Mouse (Mus musculus) olfactory bulb, adult 2 months (tissue): ENCODE measurements around the gene Evi5.

Experiments used
- CTCF ChIP-seq: fragments of 200-500 bp; IDR thresholded peaks from 2 replicates; pipeline ENCODE4 v1.5.1; 2012; ENCODE audit warnings: low read depth, mild to moderate bottlenecking, low read length, moderate library complexity; ENCODE audit not compliant: insufficient read depth
- POLR2A ChIP-seq: fragments of 200-500 bp; IDR thresholded peaks from 2 replicates; pipeline ENCODE4 v1.6.1; 2012; ENCODE audit warnings: mild to moderate bottlenecking, low read depth, low read length, moderate library complexity; ENCODE audit not compliant: insufficient read depth

- TF ChIP-seq CTCF (no peak), POLR2A (no peak)
These were observed 173.2 kb downstream of the Evi5 start for GRCm38 (mm10) chr5:107701658-107702057.
